Mouse (Mus musculus) myocyte (in vitro differentiated cells): ENCODE results near the gene Nbas. TPM values are rescaled to one million over a fixed set of nuclear protein-coding genes. Genes with fewer than 3 reads are reported as not detected.

ENCODE experiments used
- H3K27me3 ChIP-seq: one replicate; pipeline ENCODE4 v1.6.1; 2011; ENCODE audit not compliant: control insufficient read depth, insufficient read depth, insufficient read length
- H3K36me3 ChIP-seq: one replicate; pipeline ENCODE4 v1.6.1; 2011; ENCODE audit not compliant: control insufficient read depth, insufficient read depth
- H3K4me2 ChIP-seq: one replicate; pipeline ENCODE4 v1.6.1; 2011; ENCODE audit warnings: low read depth, control low read depth
- H3K4me3 ChIP-seq: one replicate; pipeline ENCODE4 v1.5.1; 2011; ENCODE audit warnings: mild to moderate bottlenecking, control low read depth, moderate library complexity
- H3K79me2 ChIP-seq: one replicate; pipeline ENCODE4 v1.6.1; 2011; ENCODE audit not compliant: control insufficient read depth, insufficient read depth
- H3ac ChIP-seq: one replicate; pipeline ENCODE4 v1.6.1; 2011; ENCODE audit not compliant: control insufficient read depth, insufficient read length
- CEBPB ChIP-seq: IDR thresholded peaks from 2 replicates; pipeline ENCODE4 v1.6.1; 2011; ENCODE audit warnings: mild to moderate bottlenecking, moderate library complexity; ENCODE audit not compliant: poor library complexity, insufficient read depth, severe bottlenecking
- E2F4 ChIP-seq: IDR thresholded peaks from one replicate; pipeline ENCODE4 v1.6.1; 2011; ENCODE audit warnings: mild to moderate bottlenecking, control low read depth, moderate library complexity; ENCODE audit not compliant: insufficient read depth
- MAX ChIP-seq: IDR thresholded peaks from one replicate; pipeline ENCODE4 v1.6.1; 2011; ENCODE audit warnings: low read depth, mild to moderate bottlenecking, control low read depth
- MYOD1 ChIP-seq, 3 experiments: IDR thresholded peaks; one replicate each; pipeline ENCODE4 v1.6.1; 2011; ENCODE audit warnings: control low read depth in 2 of 3, low read depth in 2 of 3, mild to moderate bottlenecking in 2 of 3, moderate library complexity in 1 of 3; ENCODE audit not compliant: insufficient read length in 2 of 3, control insufficient read depth in 1 of 3
- MYOG ChIP-seq, 3 experiments: IDR thresholded peaks; one replicate each; pipeline ENCODE4 v1.6.1; 2011; ENCODE audit warnings: control low read depth in 2 of 3, low read depth in 2 of 3, mild to moderate bottlenecking in 2 of 3; ENCODE audit not compliant: insufficient read length in 2 of 3, control insufficient read depth in 1 of 3, insufficient read depth in 1 of 3
- POLR2A ChIP-seq: IDR thresholded peaks from one replicate; pipeline ENCODE4 v1.6.1; 2011; ENCODE audit warnings: low read depth, mild to moderate bottlenecking, control low read depth, moderate library complexity; ENCODE audit not compliant: insufficient read length
- POLR2AphosphoS2 ChIP-seq: IDR thresholded peaks from one replicate; pipeline ENCODE4 v1.6.1; 2011; ENCODE audit warnings: low read depth, control low read depth; ENCODE audit not compliant: insufficient read length
- REST ChIP-seq: IDR thresholded peaks from one replicate; pipeline ENCODE4 v1.6.1; 2011; ENCODE audit warnings: mild to moderate bottlenecking, control low read depth, moderate library complexity; ENCODE audit not compliant: insufficient read depth, insufficient read length
- SRF ChIP-seq: IDR thresholded peaks from one replicate; pipeline ENCODE4 v1.6.1; 2011; ENCODE audit warnings: low read depth; ENCODE audit not compliant: control insufficient read depth, insufficient read length
- TCF12 ChIP-seq: IDR thresholded peaks from one replicate; pipeline ENCODE4 v1.6.1; 2011; ENCODE audit warnings: mild to moderate bottlenecking, control low read depth; ENCODE audit not compliant: poor library complexity, insufficient read depth, severe bottlenecking
- TCF3 ChIP-seq: IDR thresholded peaks from one replicate; pipeline ENCODE4 v1.6.1; 2011; ENCODE audit warnings: low read depth, control low read depth; ENCODE audit not compliant: insufficient read length
- USF1 ChIP-seq: IDR thresholded peaks from one replicate; pipeline ENCODE4 v1.6.1; 2011; ENCODE audit warnings: low read depth, mild to moderate bottlenecking, control low read depth, moderate library complexity
- polyA plus RNA-seq: library from polyadenylated mRNA; unstranded; fragments of >200 nt; fragmentation: generic; extraction: Trizol; gene quantifications from one replicate; pipeline ENCODE4 v1.2.1, GENCODE M21; 2012; ENCODE audit warnings: missing spikeins

Nbas gene
- polyA plus RNA-seq, 1 experiment: 14.5 TPM

DNA sequence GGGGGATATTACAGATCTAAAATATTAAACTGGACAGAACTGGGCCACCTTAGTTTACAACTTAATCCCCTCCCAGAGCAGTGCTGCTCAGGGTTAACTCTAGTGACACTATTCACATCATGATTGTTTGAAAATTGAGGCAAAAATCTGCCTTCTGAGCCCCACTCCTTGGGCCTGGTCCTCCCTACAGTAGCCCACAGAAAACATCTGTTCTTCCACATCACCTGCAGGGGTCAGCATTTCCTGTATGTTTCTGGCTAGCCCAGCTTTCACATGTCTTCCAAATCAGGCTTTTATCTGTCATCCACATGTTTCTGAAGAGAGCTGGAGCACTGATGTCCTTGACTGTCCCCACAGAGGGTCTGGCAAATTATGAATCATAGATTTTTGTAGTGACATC lies 333.5 kb downstream of the Nbas start:
- no peaks in the 10 kb centered on the region for H3K79me2 ChIP-seq

DNA sequence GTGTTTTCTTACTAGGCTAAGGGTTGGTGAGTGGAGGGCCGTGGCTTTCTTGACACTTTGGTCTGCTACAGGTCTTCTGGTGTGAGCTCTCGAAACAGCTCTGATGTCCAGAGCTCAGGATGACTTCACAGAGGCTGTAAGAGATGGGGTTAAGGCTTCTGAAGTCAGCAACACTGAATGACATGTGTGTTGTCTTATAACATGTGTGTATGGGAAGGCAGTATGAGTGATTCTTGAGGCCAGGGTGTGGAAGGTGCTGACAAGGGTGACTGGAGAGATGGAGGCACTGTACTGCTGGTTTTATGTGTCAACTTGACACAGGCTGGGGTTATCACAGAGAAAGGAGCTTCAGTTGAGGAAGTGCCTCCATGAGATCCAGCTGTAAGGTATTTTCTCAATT lies 338.1 kb downstream of the Nbas start:
- Histone ChIP-seq H3K4me3 (no peak overlapping the region), H3K36me3 (no peaks in the 10 kb centered on the region), H3K4me2 (no peak overlapping the region), H3K79me2 (no peaks in the 10 kb centered on the region), H3ac (no peak overlapping the region), H3K27me3 (no peaks in the 10 kb centered on the region)
- TF ChIP-seq SRF: no peak
- no peak for TF ChIP-seq MYOG (IDR thresholded peaks at IDR 0.05; ENCODE audit: control insufficient read depth in 1 of 3, insufficient read depth in 1 of 3, insufficient read length in 2 of 3, low read depth in 2 of 3)
- TF ChIP-seq REST: no peak
- no peak for TF ChIP-seq TCF12
- no peak for TF ChIP-seq USF1
- no peak for TF ChIP-seq CEBPB
- no peak for TF ChIP-seq TCF3
- TF ChIP-seq POLR2AphosphoS2: no peak
- no peak for TF ChIP-seq MYOD1 (IDR thresholded peaks at IDR 0.05; ENCODE audit: control insufficient read depth in 1 of 3, insufficient read length in 2 of 3, low read depth in 2 of 3)
- no peak for TF ChIP-seq E2F4
- no peak for TF ChIP-seq MAX
- TF ChIP-seq POLR2A: no peak

More for the DNA sequence above, 333.5 kb downstream of the Nbas start:
- Histone ChIP-seq H3K4me3 (no peak overlapping the region), H3K4me2 (no peak overlapping the region), H3K27me3 (no peaks in the 10 kb centered on the region), H3K36me3 (no peaks in the 10 kb centered on the region), H3ac (no peak overlapping the region)
- TF ChIP-seq MYOD1 (IDR thresholded peaks at IDR 0.05; ENCODE audit: control insufficient read depth in 1 of 3, insufficient read length in 2 of 3, low read depth in 2 of 3): no peak
- TF ChIP-seq SRF: no peak
- no peak for TF ChIP-seq TCF3
- no peak for TF ChIP-seq TCF12
- TF ChIP-seq POLR2A: no peak

DNA sequence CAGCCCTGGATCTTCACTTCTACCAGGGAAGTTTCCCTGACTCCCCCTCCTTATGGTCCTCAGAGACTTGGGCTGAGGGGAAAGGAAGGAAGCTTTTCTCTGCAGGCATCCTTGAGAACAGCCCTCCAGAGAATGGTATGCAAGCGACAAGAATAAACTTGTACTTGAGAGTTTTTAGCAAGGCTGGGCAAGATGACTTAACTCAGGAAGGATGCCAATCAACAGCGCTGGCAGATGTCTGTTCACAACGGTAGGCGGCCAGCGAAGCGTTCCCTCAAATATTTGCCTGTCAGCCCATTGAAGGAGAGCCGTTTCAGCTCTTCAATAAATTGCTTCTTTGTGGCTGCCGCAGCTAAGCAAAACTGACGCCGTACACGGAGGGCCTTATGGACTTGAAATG lies 340.1 kb downstream of the Nbas start:
- Histone ChIP-seq H3K79me2 (no peaks in the 10 kb centered on the region), H3K4me3 (no peak overlapping the region), H3K36me3 (no peaks in the 10 kb centered on the region), H3K4me2 (no peak overlapping the region), H3ac (no peak overlapping the region), H3K27me3 (no peaks in the 10 kb centered on the region)
- TF ChIP-seq POLR2AphosphoS2 (no peak), TCF12 (no peak), TCF3 (no peak), SRF (no peak), E2F4 (no peak), MYOG (IDR thresholded peaks at IDR 0.05; ENCODE audit: control insufficient read depth in 1 of 3, insufficient read depth in 1 of 3, insufficient read length in 2 of 3, low read depth in 2 of 3) (no peak), MYOD1 (IDR thresholded peaks at IDR 0.05; ENCODE audit: control insufficient read depth in 1 of 3, insufficient read length in 2 of 3, low read depth in 2 of 3) (no peak), POLR2A (no peak), USF1 (no peak), MAX (no peak), CEBPB (no peak), REST (no peak)

DNA sequence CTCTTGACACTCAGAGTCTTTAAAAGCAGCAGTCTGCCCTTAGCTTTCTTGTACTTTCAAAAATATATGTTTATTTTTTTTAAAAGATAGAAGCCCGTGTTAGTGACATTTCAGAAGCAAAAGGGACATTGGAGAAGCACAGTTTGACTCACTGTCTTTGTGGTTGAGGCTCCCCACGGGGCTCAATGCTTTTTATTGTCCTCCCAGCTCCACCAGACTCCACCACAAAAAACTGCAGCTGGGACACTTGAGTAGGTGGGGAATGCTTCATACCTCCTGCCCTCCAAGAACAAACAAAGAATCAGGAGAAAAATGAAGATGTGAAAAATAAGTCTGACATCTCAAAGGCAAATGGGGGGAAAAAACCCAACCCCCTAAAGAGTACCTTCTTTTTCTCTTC lies 344.1 kb downstream of the Nbas start:
- H3ac ChIP-seq: no peak overlapping the region
- no peak overlapping the region for H3K4me3 ChIP-seq
- no peaks in the 10 kb centered on the region for H3K79me2 ChIP-seq
- no peaks in the 10 kb centered on the region for H3K27me3 ChIP-seq
- TF ChIP-seq USF1 (no peak), MYOG (IDR thresholded peaks at IDR 0.05; ENCODE audit: control insufficient read depth in 1 of 3, insufficient read depth in 1 of 3, insufficient read length in 2 of 3, low read depth in 2 of 3) (no peak), CEBPB (no peak), TCF3 (no peak), POLR2A (no peak), TCF12 (no peak), POLR2AphosphoS2 (no peak), REST (no peak)
- H3K36me3 ChIP-seq: no peaks in the 10 kb centered on the region
- H3K4me2 ChIP-seq: peak overlapping the region; percentile 10

DNA sequence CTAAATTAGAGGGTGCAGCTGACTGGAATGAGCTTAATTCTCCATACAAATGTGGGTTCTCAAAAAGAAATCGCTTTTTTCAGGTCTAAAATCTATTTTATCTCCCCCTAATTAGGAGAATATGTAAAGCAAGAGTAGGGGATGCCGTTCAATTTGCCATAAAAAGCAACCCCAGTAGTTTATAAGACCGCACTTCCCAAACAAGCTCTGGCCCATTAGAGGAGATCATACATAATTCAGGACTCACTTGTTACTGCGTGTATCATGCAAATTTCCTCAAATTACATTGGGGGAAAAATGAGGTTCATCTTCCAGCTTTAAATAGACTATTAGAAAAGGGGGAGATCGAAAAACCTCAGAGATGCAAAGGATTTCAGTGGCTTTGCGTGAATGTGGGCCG lies 346.7 kb downstream of the Nbas start:
- Histone ChIP-seq H3K36me3 (no peaks in the 10 kb centered on the region), H3K79me2 (no peaks in the 10 kb centered on the region), H3ac (no peak overlapping the region), H3K4me3 (no peak overlapping the region), H3K4me2 (no peak overlapping the region), H3K27me3 (no peaks in the 10 kb centered on the region)
- TF ChIP-seq POLR2A: no peak
- TF ChIP-seq CEBPB: no peak
- TF ChIP-seq TCF12: no peak
- no peak for TF ChIP-seq MYOD1 (IDR thresholded peaks at IDR 0.05; ENCODE audit: control insufficient read depth in 1 of 3, insufficient read length in 2 of 3, low read depth in 2 of 3)
- no peak for TF ChIP-seq REST
- TF ChIP-seq USF1: no peak
- no peak for TF ChIP-seq POLR2AphosphoS2
- TF ChIP-seq MAX: no peak
- no peak for TF ChIP-seq TCF3
- TF ChIP-seq SRF: no peak
- TF ChIP-seq MYOG (IDR thresholded peaks at IDR 0.05; ENCODE audit: control insufficient read depth in 1 of 3, insufficient read depth in 1 of 3, insufficient read length in 2 of 3, low read depth in 2 of 3): no peak
- no peak for TF ChIP-seq E2F4
